Mouse (Mus musculus) kidney, postnatal 0 days (tissue): Measurements from ENCODE around the gene Zfp383. TPM values are rescaled to one million over a fixed set of nuclear protein-coding genes. Genes with fewer than 3 reads are reported as not detected.

Source experiments
- ATAC-seq: fragments of 200-750 bp; cut with Nextera tagmentation; replicated peaks from 2 replicates; pipeline ENCODE4 v1.8.0; 2017; ENCODE audit warnings: low read depth, moderate number of reproducible peaks, moderate TSS enrichment, moderate library complexity; ENCODE audit not compliant: low FRiP score
- DNase-seq: peaks from one replicate; pipeline ENCODE4 v3.0.0-alpha.2; 2016; ENCODE audit warnings: low spot score
- H3K27ac ChIP-seq: fragments of 300-500 bp; sonication (generic); 2 replicates; pipeline ENCODE4 v1.5.1; 2014; ENCODE audit warnings: mild to moderate bottlenecking
- H3K27me3 ChIP-seq: fragments of 300-500 bp; sonication (generic); 2 replicates; pipeline ENCODE4 v1.6.1; 2014; ENCODE audit warnings: low read length, mixed read lengths; ENCODE audit not compliant: insufficient read depth
- H3K36me3 ChIP-seq: fragments of 300-500 bp; sonication (generic); 2 replicates; pipeline ENCODE4 v1.6.1; 2014; ENCODE audit warnings: low read length, mixed read lengths; ENCODE audit not compliant: insufficient read depth
- H3K4me1 ChIP-seq: fragments of 300-500 bp; sonication (generic); replicated peaks from 2 replicates; pipeline ENCODE4 v1.6.1; 2014; ENCODE audit warnings: antibody characterized with exemption, low read length, mixed read lengths; ENCODE audit not compliant: insufficient read depth
- H3K4me2 ChIP-seq: fragments of 300-500 bp; sonication (generic); 2 replicates; pipeline ENCODE4 v1.6.1; 2014; ENCODE audit warnings: mild to moderate bottlenecking, low read length, moderate library complexity, mixed read lengths
- H3K4me3 ChIP-seq: fragments of 300-500 bp; sonication (generic); replicated peaks from 2 replicates; pipeline ENCODE4 v1.5.1; 2014; ENCODE audit warnings: low read depth, low read length
- H3K9ac ChIP-seq: fragments of 300-500 bp; sonication (generic); 2 replicates; pipeline ENCODE4 v1.6.1; 2014; ENCODE audit warnings: low read depth, low read length
- H3K9me3 ChIP-seq: fragments of 300-500 bp; sonication (generic); replicated peaks from 2 replicates; pipeline ENCODE4 v1.6.1; 2016; ENCODE audit warnings: low read length, inconsistent platforms, mixed read lengths
- CTCF ChIP-seq: IDR thresholded peaks from 2 replicates; pipeline ENCODE4 v1.5.1; 2016; ENCODE audit warnings: antibody characterized with exemption, low read depth, mild to moderate bottlenecking, moderate library complexity
- WGBS: fragments of 180-500 bp; shearing (Covaris S2); extraction: QIAGEN DNeasy Blood & Tissue Kit; methylation state at CpG from one replicate; pipeline ENCODE4 v1.1.7; 2014; 5-methylcytosine and 5-hydroxymethylcytosine counted together
- polyA plus RNA-seq: library from polyadenylated mRNA; unstranded; fragments of >200 nt; fragmentation: Nextera tagmentation; extraction: Ambion mirVana; gene quantifications from 2 replicates; pipeline ENCODE4 v1.2.1, GENCODE M21; 2015

The Zfp383 gene
- polyA plus RNA-seq, 1 experiment from 2014 or later: 3.9 TPM

GRCm38 (mm10) chr7:29921439-29922093 is 13.5 kb downstream of the Zfp383 start:
- TF ChIP-seq CTCF: no peak
- 81% methylated on average over 6 of the region's 6 CpGs for WGBS

GRCm38 (mm10) chr7:29922780-29923179 is 14.8 kb downstream of the Zfp383 start:
- DNase-seq (peak; percentile 27), ATAC-seq (no peak)
- TF ChIP-seq CTCF: no peak
- 11% methylated on average over 2 of the region's 2 CpGs for WGBS
- Histone ChIP-seq H3K9ac (no peak overlapping the region), H3K27ac (no peak overlapping the region), H3K4me2 (no peak overlapping the region), H3K36me3 (no peaks in the 10 kb centered on the region), H3K4me1 (no peaks in the 10 kb centered on the region), H3K9me3 (no peaks in the 10 kb centered on the region), H3K27me3 (no peaks in the 10 kb centered on the region), H3K4me3 (no peak overlapping the region)

More at GRCm38 (mm10) chr7:29921439-29922093, 13.5 kb downstream of the Zfp383 start:
- Histone ChIP-seq H3K4me2 (no peak overlapping the region), H3K9ac (no peak overlapping the region), H3K4me1 (no peaks in the 10 kb centered on the region), H3K9me3 (no peaks in the 10 kb centered on the region), H3K27ac (no peak overlapping the region), H3K36me3 (no peaks in the 10 kb centered on the region), H3K27me3 (no peaks in the 10 kb centered on the region), H3K4me3 (no peak overlapping the region)
- ATAC-seq: no peak
- DNase-seq: no peak

GRCm38 (mm10) chr7:29938856-29939255 is 30.8 kb downstream of the Zfp383 start:
- Histone ChIP-seq H3K36me3 (peaks cover 35% of the 10 kb centered on the region), H3K4me2 (no peak overlapping the region), H3K9ac (no peak overlapping the region), H3K27me3 (no peaks in the 10 kb centered on the region), H3K4me1 (no peaks in the 10 kb centered on the region), H3K27ac (no peak overlapping the region), H3K4me3 (no peak overlapping the region), H3K9me3 (no peaks in the 10 kb centered on the region)
- no peak for DNase-seq
- no peak for ATAC-seq
- no peak for TF ChIP-seq CTCF
- WGBS: 87% methylated on average over 6 of the region's 6 CpGs

GRCm38 (mm10) chr7:29941027-29941426 is 33.0 kb downstream of the Zfp383 start:
- peaks cover 21% of the 10 kb centered on the region for H3K36me3 ChIP-seq
- ATAC-seq (no peak), DNase-seq (no peak)
- H3K4me3 ChIP-seq: no peak overlapping the region
- no peak overlapping the region for H3K4me2 ChIP-seq
- H3K9ac ChIP-seq: no peak overlapping the region
- no peaks in the 10 kb centered on the region for H3K9me3 ChIP-seq
- 84% methylated on average over 11 of the region's 11 CpGs for WGBS
- no peak for TF ChIP-seq CTCF
- no peaks in the 10 kb centered on the region for H3K4me1 ChIP-seq
- H3K27me3 ChIP-seq: no peaks in the 10 kb centered on the region
- no peak overlapping the region for H3K27ac ChIP-seq

GRCm38 (mm10) chr7:29942740-29943139 is 34.7 kb downstream of the Zfp383 start:
- TF ChIP-seq CTCF: no peak
- Histone ChIP-seq H3K9ac (no peak overlapping the region), H3K27ac (no peak overlapping the region), H3K27me3 (no peaks in the 10 kb centered on the region), H3K4me2 (no peak overlapping the region), H3K4me3 (no peak overlapping the region), H3K36me3 (peaks cover 16% of the 10 kb centered on the region), H3K4me1 (no peaks in the 10 kb centered on the region), H3K9me3 (no peaks in the 10 kb centered on the region)
- 53% methylated on average over 2 of the region's 2 CpGs for WGBS
- ATAC-seq (no peak), DNase-seq (no peak)

GRCm38 (mm10) chr7:29943720-29944119 is 35.7 kb downstream of the Zfp383 start:
- Histone ChIP-seq H3K4me1 (no peaks in the 10 kb centered on the region), H3K4me3 (no peak overlapping the region), H3K36me3 (peaks cover 14% of the 10 kb centered on the region), H3K27ac (no peak overlapping the region), H3K27me3 (no peaks in the 10 kb centered on the region), H3K9me3 (no peaks in the 10 kb centered on the region), H3K9ac (no peak overlapping the region), H3K4me2 (no peak overlapping the region)
- no peak for TF ChIP-seq CTCF
- 82% methylated on average over 2 of the region's 2 CpGs for WGBS
- DNase-seq (no peak), ATAC-seq (no peak)

- Histone ChIP-seq H3K4me1 (no peaks in the 10 kb centered on the region), H3K36me3 (peaks cover 14% of the 10 kb centered on the region), H3K27ac (no peak overlapping the region), H3K9ac (no peak overlapping the region), H3K4me3 (no peak overlapping the region), H3K4me2 (no peak overlapping the region), H3K27me3 (no peaks in the 10 kb centered on the region), H3K9me3 (no peaks in the 10 kb centered on the region)
- 81% methylated on average over 2 of the region's 2 CpGs for WGBS
- no peak for TF ChIP-seq CTCF
- DNase-seq (no peak), ATAC-seq (no peak)
Measured at GRCm38 (mm10) chr7:29944201-29944600, 36.2 kb downstream of the Zfp383 start.
